Mouse (Mus musculus) brain, embryonic 14.5 days (tissue): ENCODE data around the gene Pou3f1.

Experiments
- CTCF ChIP-seq: fragments of 200-500 bp; IDR thresholded peaks from 2 replicates; pipeline ENCODE4 v1.5.1; 2012; ENCODE audit warnings: inconsistent platforms, mild to moderate bottlenecking, moderate library complexity, borderline replicate concordance; ENCODE audit not compliant: insufficient read depth, insufficient read length; ENCODE audit errors: extremely low read depth
- POLR2A ChIP-seq: fragments of 200-500 bp; IDR thresholded peaks from 2 replicates; pipeline ENCODE4 v1.6.1; 2012; ENCODE audit warnings: mild to moderate bottlenecking, inconsistent platforms, borderline replicate concordance; ENCODE audit not compliant: poor library complexity, insufficient read depth, insufficient read length, severe bottlenecking; ENCODE audit errors: extremely low read depth

DNA sequence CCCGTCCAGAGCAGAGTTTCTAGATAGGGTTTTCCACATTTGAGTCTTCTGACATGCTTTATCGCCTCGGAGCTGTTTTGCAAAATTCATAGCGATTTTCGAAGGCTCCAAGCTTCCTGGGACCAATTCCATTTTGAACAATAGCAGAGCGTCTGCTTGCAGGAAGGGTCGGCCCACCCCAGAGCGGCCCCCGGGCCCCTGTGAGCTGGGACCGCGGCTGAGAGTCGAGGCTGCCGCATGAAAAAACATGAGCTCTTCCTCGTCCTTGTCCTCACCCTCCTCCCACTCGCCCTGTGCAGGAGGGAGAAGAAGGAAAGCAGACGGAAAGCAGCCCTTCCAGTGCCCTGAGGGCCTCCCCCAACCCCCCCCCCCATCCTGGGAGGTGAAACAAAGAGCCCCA is 38.0 kb upstream of the Pou3f1 start:
- no peak for TF ChIP-seq CTCF
- TF ChIP-seq POLR2A, result no peak
